Mouse (Mus musculus): ENCODE measurements at regions not wholly inside any gene's neighbourhood (a gene's known extent, or its start where the extent isn't known, plus 50 kb on each side); places are given as distances from the start of the nearest gene placed in this dataset.
"Not testable (repeated sequence)": the region's sequence is repeated elsewhere in the genome, so short reads cannot be mapped to it uniquely, and the experiment has no call there.

- no peak for DNase-seq (ENCODE audit: low read depth)
Measured at GRCm38 (mm10) chr12:9655794-9656193, 85.9 kb downstream of the Osr1 start.

- no peak for DNase-seq (ENCODE audit: low read depth)
Measured at GRCm38 (mm10) chr12:9656324-9656723, 86.4 kb downstream of the Osr1 start.

GRCm38 (mm10) chr12:9657199-9657766 is 87.4 kb downstream of the Osr1 start:
- no peak for DNase-seq (ENCODE audit: low read depth)

- no peak for DNase-seq (ENCODE audit: low read depth)
Measured at GRCm38 (mm10) chr12:9657793-9658192, 87.9 kb downstream of the Osr1 start.

GRCm38 (mm10) chr12:9660299-9660698 is 90.4 kb downstream of the Osr1 start:
- DNase-seq (ENCODE audit: low read depth): no peak

GRCm38 (mm10) chr12:9688776-9689175 is 118.9 kb downstream of the Osr1 start:
- no peak for DNase-seq (ENCODE audit: low read depth)

GRCm38 (mm10) chr12:9689541-9689940 is 119.6 kb downstream of the Osr1 start:
- no peak for DNase-seq (ENCODE audit: low read depth)

GRCm38 (mm10) chr12:9732921-9733320 is 163.0 kb downstream of the Osr1 start:
- DNase-seq (ENCODE audit: low read depth): no peak

- DNase-seq (ENCODE audit: low read depth): no peak
Measured at GRCm38 (mm10) chr12:9744709-9745395, 174.9 kb downstream of the Osr1 start.

- DNase-seq (ENCODE audit: low read depth): no peak
Measured at GRCm38 (mm10) chr12:9751261-9752078, 181.6 kb downstream of the Osr1 start.

- no peak for DNase-seq (ENCODE audit: low read depth)
Measured at GRCm38 (mm10) chr12:9752079-9752450, 182.1 kb downstream of the Osr1 start.

- no peak for DNase-seq (ENCODE audit: low read depth)
Measured at GRCm38 (mm10) chr12:9756411-9756810, 186.5 kb downstream of the Osr1 start.

GRCm38 (mm10) chr12:9760818-9761217 is 190.9 kb downstream of the Osr1 start:
- DNase-seq (ENCODE audit: low read depth): no peak

GRCm38 (mm10) chr12:9762291-9762811 is 192.4 kb downstream of the Osr1 start:
- not testable (repeated sequence) for DNase-seq (ENCODE audit: low read depth)

- no peak for DNase-seq (ENCODE audit: low read depth)
Measured at GRCm38 (mm10) chr12:9762842-9763241, 192.9 kb downstream of the Osr1 start.

GRCm38 (mm10) chr12:9770908-9771307 is 201.0 kb downstream of the Osr1 start:
- DNase-seq (ENCODE audit: low read depth): no peak

- no peak for DNase-seq (ENCODE audit: low read depth)
Measured at GRCm38 (mm10) chr12:9772875-9773274, 203.0 kb downstream of the Osr1 start.

- no peak for DNase-seq (ENCODE audit: low read depth)
Measured at GRCm38 (mm10) chr12:9802284-9802683, 232.4 kb downstream of the Osr1 start.

- DNase-seq (ENCODE audit: low read depth): no peak
Measured at GRCm38 (mm10) chr12:9807406-9807805, 237.5 kb downstream of the Osr1 start.

GRCm38 (mm10) chr12:9833273-9833672 is 263.4 kb downstream of the Osr1 start:
- DNase-seq (ENCODE audit: low read depth): no peak

- no peak for DNase-seq (ENCODE audit: low read depth)
Measured at GRCm38 (mm10) chr12:9839198-9839845, 269.4 kb downstream of the Osr1 start.

GRCm38 (mm10) chr12:9839949-9840348 is 270.0 kb downstream of the Osr1 start:
- no peak for DNase-seq (ENCODE audit: low read depth)
